Mouse (Mus musculus) stomach, postnatal 0 days (tissue): ENCODE measurements at regions not wholly inside any gene's neighbourhood (a gene's known extent, or its start where the extent isn't known, plus 50 kb on each side); places are given as distances from the start of the nearest gene placed in this dataset.

Source experiments
- CTCF ChIP-seq: IDR thresholded peaks from 2 replicates; pipeline ENCODE4 v1.5.1; 2016; ENCODE audit warnings: antibody characterized with exemption, low read depth, mild to moderate bottlenecking, moderate library complexity
- EP300 ChIP-seq: optimal IDR thresholded peaks from 2 replicates; pipeline ENCODE3; 2016; ENCODE audit warnings: antibody characterized with exemption

DNA sequence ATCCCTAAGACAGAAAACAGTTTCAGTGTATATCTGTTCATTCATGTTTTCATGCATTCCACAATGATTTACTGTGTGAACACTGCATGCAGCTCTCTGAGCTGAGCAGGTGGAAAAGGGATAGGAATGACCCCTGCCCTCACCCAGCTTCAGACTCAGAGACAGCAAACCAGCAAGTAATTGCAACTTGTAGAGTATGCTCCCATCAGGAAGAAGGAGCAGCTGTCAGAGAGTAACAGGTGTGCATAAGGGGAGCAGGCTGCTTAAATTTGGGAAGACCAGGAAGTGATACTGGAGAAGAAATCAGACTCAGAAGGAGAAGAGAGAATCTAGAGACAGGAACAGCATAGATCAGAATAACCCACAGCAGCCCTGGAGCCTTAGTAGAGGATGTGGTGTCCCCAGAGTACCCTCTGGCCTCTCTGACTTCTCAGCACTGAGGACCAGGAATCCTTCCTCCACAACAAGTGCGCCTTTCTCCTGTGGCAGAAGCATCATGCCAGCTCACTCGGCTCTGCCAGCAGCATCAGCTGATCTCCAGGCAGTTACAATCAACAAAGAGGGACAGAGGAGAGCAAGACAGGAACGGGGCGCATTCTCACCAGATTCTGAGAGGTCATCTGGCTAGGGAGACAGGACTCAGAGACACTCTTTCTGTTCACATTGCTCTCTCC is 116.5 kb upstream of the Ncam1 start:
- TF ChIP-seq CTCF (no peak), EP300 (no peak)
